Mouse (Mus musculus) heart, embryonic 14.5 days (tissue): Measurements from ENCODE around the gene Efna2. TPM values are rescaled to one million over a fixed set of nuclear protein-coding genes. Genes with fewer than 3 reads are reported as not detected.
A peak's percentile ranks its signal among the peaks of the same experiment; 100 is the strongest.
"Not testable (repeated sequence)": the region's sequence is repeated elsewhere in the genome, so short reads cannot be mapped to it uniquely, and the experiment has no call there.

Source experiments
- ATAC-seq: fragments of 200-750 bp; cut with Nextera tagmentation; 2 replicates; pipeline ENCODE4 v1.8.0; 2017; ENCODE audit warnings: low read depth, moderate TSS enrichment; ENCODE audit not compliant: insufficient number of reproducible peaks, insufficient read depth, low FRiP score
- H3K27ac ChIP-seq, 2 experiments: fragments of 200-500 bp in 1 of 2; fragments of 300-500 bp in 1 of 2; sonication (generic) in 1 of 2; replicated peaks in 1 of 2; 2 replicates each; pipeline ENCODE4 v1.5.1; 2012 to 2014; ENCODE audit warnings: low read depth in 2 of 2, low read length in 2 of 2, control low read depth in 1 of 2, mild to moderate bottlenecking in 1 of 2, mixed read lengths in 1 of 2; ENCODE audit not compliant: control insufficient read depth in 1 of 2, insufficient read depth in 1 of 2
- H3K27me3 ChIP-seq: fragments of 300-500 bp; sonication (generic); 2 replicates; pipeline ENCODE4 v1.6.1; 2014; ENCODE audit warnings: mild to moderate bottlenecking, low read length, control low read depth; ENCODE audit not compliant: control insufficient read depth, insufficient read depth
- H3K36me3 ChIP-seq: fragments of 300-500 bp; sonication (generic); 2 replicates; pipeline ENCODE4 v1.6.1; 2014; ENCODE audit warnings: mild to moderate bottlenecking, control low read depth, low read length, mixed read lengths; ENCODE audit not compliant: control insufficient read depth, insufficient read depth
- H3K4me1 ChIP-seq, 2 experiments: fragments of 200-500 bp in 1 of 2; fragments of 300-500 bp in 1 of 2; sonication (generic) in 1 of 2; 2 replicates each; pipeline ENCODE4 v1.6.1; 2012 to 2014; ENCODE audit warnings: low read length in 2 of 2, control low read depth in 1 of 2, mixed read lengths in 1 of 2; ENCODE audit not compliant: control insufficient read depth in 2 of 2, insufficient read depth in 2 of 2
- H3K4me2 ChIP-seq: fragments of 300-500 bp; sonication (generic); 2 replicates; pipeline ENCODE4 v1.6.1; 2014; ENCODE audit warnings: mild to moderate bottlenecking, low read length
- H3K4me3 ChIP-seq, 2 experiments: fragments of 200-500 bp in 1 of 2; fragments of 300-500 bp in 1 of 2; sonication (generic) in 1 of 2; 2 replicates each; pipeline ENCODE4 v1.5.1; 2012 to 2014; ENCODE audit warnings: low read length in 2 of 2, mild to moderate bottlenecking in 2 of 2, control low read depth in 1 of 2, low read depth in 1 of 2, moderate library complexity in 1 of 2; ENCODE audit not compliant: control insufficient read depth in 1 of 2, insufficient read depth in 1 of 2
- H3K9ac ChIP-seq: fragments of 300-500 bp; sonication (generic); 2 replicates; pipeline ENCODE4 v1.6.1; 2014; ENCODE audit warnings: mild to moderate bottlenecking, low read length
- H3K9me3 ChIP-seq: fragments of 300-500 bp; sonication (generic); 2 replicates; pipeline ENCODE4 v1.6.1; 2016; ENCODE audit warnings: low read length, control low read depth; ENCODE audit not compliant: control insufficient read depth
- WGBS: fragments of 180-500 bp; shearing (Covaris S2); extraction: QIAGEN DNeasy Blood & Tissue Kit; methylation state at CpG from one replicate; pipeline ENCODE4 v1.1.7; 2014; 5-methylcytosine and 5-hydroxymethylcytosine counted together
- polyA plus RNA-seq: library from polyadenylated mRNA; unstranded; fragments of >200 nt; fragmentation: Nextera tagmentation; extraction: Ambion mirVana; gene quantifications from 2 replicates; pipeline ENCODE4 v1.2.1, GENCODE M21; 2014

The Efna2 gene
- polyA plus RNA-seq, 1 experiment from 2014 or later: 10.1 TPM

GRCm38 (mm10) chr10:80211547-80212103 lies 32.3 kb downstream of the Efna2 start:
- H3K4me1 ChIP-seq: not testable (repeated sequence)
- WGBS: 81% methylated on average over 7 of the region's 7 CpGs

GRCm38 (mm10) chr10:80215048-80215772 lies 35.9 kb downstream of the Efna2 start:
- Histone ChIP-seq H3K9me3 (no peaks in the 10 kb centered on the region), H3K4me2 (no peak overlapping the region), H3K4me1 (no peaks in the 10 kb centered on the region; a peak in 1 of 4 replicates), H3K9ac (no peak overlapping the region), H3K27me3 (no peaks in the 10 kb centered on the region), H3K27ac (no peak overlapping the region), H3K4me3 (no peak overlapping the region), H3K36me3 (no peaks in the 10 kb centered on the region)
- 34% methylated on average over 16 of the region's 16 CpGs for WGBS
- ATAC-seq: no peak

More at GRCm38 (mm10) chr10:80211547-80212103, 32.3 kb downstream of the Efna2 start:
- H3K27me3 ChIP-seq, H3K4me3 ChIP-seq, H3K36me3 ChIP-seq, ATAC-seq, H3K27ac ChIP-seq, H3K9ac ChIP-seq, H3K4me2 ChIP-seq, H3K9me3 ChIP-seq: not testable (repeated sequence)

GRCm38 (mm10) chr10:80220676-80221075 lies 41.4 kb downstream of the Efna2 start:
- no peaks in the 10 kb centered on the region for H3K27me3 ChIP-seq
- no peak overlapping the region for H3K4me2 ChIP-seq
- H3K9ac ChIP-seq: no peak overlapping the region
- no peak for ATAC-seq
- H3K4me3 ChIP-seq: no peak overlapping the region
- H3K36me3 ChIP-seq: no peaks in the 10 kb centered on the region
- peaks cover 3 to 7% of the 10 kb centered on the region in 2 experiments; a peak in 2 of 4 replicates for H3K4me1 ChIP-seq
- H3K27ac ChIP-seq: no peak overlapping the region
- WGBS: 44% methylated on average over 7 of the region's 9 CpGs
- no peaks in the 10 kb centered on the region for H3K9me3 ChIP-seq

- H3K27me3 ChIP-seq, H3K27ac ChIP-seq, H3K9ac ChIP-seq, H3K9me3 ChIP-seq, ATAC-seq, H3K36me3 ChIP-seq, H3K4me3 ChIP-seq, H3K4me2 ChIP-seq: not testable (repeated sequence)
- peaks cover 18 to 20% of the 10 kb centered on the region in 2 experiments for H3K4me1 ChIP-seq
- WGBS: 82% methylated on average over 2 of the region's 2 CpGs
Measured at GRCm38 (mm10) chr10:80223137-80223536, 43.9 kb downstream of the Efna2 start.

DNA sequence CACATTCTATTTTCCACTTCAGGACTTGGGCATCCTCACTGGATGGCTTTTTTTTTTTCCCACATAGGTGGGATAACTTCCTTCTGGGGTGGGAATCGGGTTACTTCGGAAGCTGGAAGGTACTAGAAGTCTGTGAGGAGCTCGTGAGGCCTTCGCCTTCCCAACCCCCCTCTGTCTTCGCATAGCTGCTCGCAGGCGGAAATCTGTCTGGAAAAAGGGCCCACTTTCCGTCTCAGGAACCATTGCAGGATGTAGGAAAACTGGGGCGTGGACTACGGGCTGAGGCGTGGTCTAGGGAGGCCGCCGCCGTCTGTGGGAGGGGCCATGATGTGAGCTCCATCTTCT lies 46.8 kb downstream of the Efna2 start:
- peak overlapping the region; percentile 90 to 93 for H3K27ac ChIP-seq
- H3K4me2 ChIP-seq: peak overlapping the region; percentile 98
- peaks cover 27% of the 10 kb centered on the region for H3K36me3 ChIP-seq
- peak overlapping the region; percentile 71 for H3K9ac ChIP-seq
- 1% methylated on average over 14 of the region's 14 CpGs for WGBS
- no peak for ATAC-seq
- H3K4me1 ChIP-seq: peaks cover 18 to 26% of the 10 kb centered on the region in 2 experiments
- no peaks in the 10 kb centered on the region for H3K9me3 ChIP-seq
- H3K4me3 ChIP-seq: peak overlapping the region; percentile 75 to 85
- H3K27me3 ChIP-seq: no peaks in the 10 kb centered on the region

GRCm38 (mm10) chr10:80226416-80227165 lies 47.3 kb downstream of the Efna2 start, which contains the start of gene Mum1:
Gene Mum1, plus strand, starts transcription at chr10:80226434.
- Histone ChIP-seq H3K27ac (peak within 1 kb of the TSS; percentile 90 to 93), H3K9ac (peak within 1 kb of the TSS; percentile 95), H3K4me1 (peaks cover 14 to 26% of the 10 kb centered on the region in 2 experiments), H3K36me3 (peaks cover 32% of the 10 kb centered on the region), H3K4me2 (peak within 1 kb of the TSS; percentile 98), H3K9me3 (no peaks in the 10 kb centered on the region), H3K27me3 (no peaks in the 10 kb centered on the region), H3K4me3 (peak within 1 kb of the TSS; percentile 75 to 85)
- under 1% methylated on average over 44 of the region's 75 CpGs for WGBS
- peak; percentile 99 for ATAC-seq

DNA sequence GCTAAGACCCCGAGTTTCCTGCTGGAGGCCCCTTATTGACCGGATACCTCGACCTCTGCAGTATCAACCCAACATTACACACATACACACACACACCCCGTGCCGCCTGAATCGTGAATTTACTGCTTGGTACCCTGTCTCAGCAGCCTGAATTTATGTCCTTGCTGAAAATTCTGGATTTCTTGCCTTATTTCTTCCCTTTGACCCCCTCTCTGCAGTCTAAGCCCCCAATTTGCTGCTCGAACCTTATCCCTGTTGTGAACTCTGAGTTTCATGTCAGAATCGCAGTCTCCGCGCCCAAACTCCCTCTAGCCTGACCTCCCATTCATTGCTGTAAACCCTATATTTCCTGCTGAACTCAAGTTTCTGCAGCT lies 47.9 kb downstream of the Efna2 start:
- Histone ChIP-seq H3K27me3 (no peaks in the 10 kb centered on the region), H3K9me3 (no peaks in the 10 kb centered on the region), H3K4me2 (peak overlapping the region; percentile 98), H3K4me1 (peaks cover 13 to 26% of the 10 kb centered on the region in 2 experiments), H3K36me3 (peaks cover 38% of the 10 kb centered on the region), H3K4me3 (peak overlapping the region; percentile 75 to 85), H3K27ac (peak overlapping the region; percentile 57 to 90), H3K9ac (peak overlapping the region; percentile 95)
- 9% methylated on average over 10 of the region's 10 CpGs for WGBS
- ATAC-seq: no peak
